Comparison of ENCODE assay signal across 16 mouse cellular contexts in the genomic region with DNA sequence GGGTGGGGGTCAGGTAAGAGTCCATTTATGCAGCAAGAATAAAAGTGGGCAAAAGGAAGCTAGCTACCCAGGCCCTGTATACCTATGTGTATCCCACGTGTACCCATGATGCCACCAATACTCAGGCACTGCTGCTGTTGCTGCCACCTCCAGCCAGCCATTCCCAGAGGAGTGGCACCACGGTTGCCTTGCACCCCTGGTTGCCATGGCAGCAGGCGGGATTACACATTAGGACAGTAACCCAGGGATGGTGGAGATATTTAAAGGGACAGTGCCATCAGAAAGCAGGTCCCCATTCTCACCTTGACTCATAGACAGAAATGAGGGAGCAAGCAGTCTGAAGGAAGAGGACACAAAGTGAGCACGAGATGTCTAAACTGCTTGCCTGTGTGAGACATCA. TPM values are rescaled to one million over a fixed set of nuclear protein-coding genes. Genes with fewer than 3 reads are reported as not detected.
A peak's percentile ranks its signal among the peaks of the same experiment; 100 is the strongest.
DNase-seq lines count a peak whose midpoint lies in the region; ATAC-seq and TF ChIP-seq lines count a peak whose summit lies in the region.
"Had no signal": no experiment of that assay in that cellular context is flagged by ENCODE, and none has a peak within 500 bp of the region (broad histone marks: within the 10 kb centered on the region; RNA-seq: fewer than 3 reads in every experiment).

No protein-coding gene starts in this region.

- no peak for TF ChIP-seq POLR2A in brain, embryonic 14.5 days (IDR thresholded peaks at IDR 0.05; ENCODE audit: borderline replicate concordance, extremely low read depth, insufficient read depth, insufficient read length, poor library complexity, severe bottlenecking)

- no peak overlapping the region; the same call in 1 of the 2 replicates for H3K4me3 ChIP-seq in layer of hippocampus, adult 2 months
- H3K4me3 ChIP-seq in midbrain, embryonic 14.5 days (replicated peaks; ENCODE audit: low read depth, low read length), result no peak overlapping the region

- DNase-seq in layer of hippocampus, adult 2 months (ENCODE audit: low spot score in 2 of 2), result peak in 1 of 2 experiments; percentile 29
- no peak for DNase-seq in layer of hippocampus, postnatal 10 days (ENCODE audit: low spot score in 2 of 2)
- DNase-seq in MN1 (ENCODE audit: low spot score), result peak; percentile 49
- DNase-seq in brain, embryonic 14.5 days (ENCODE audit: low read depth), result peak; percentile 34
- peak; percentile 63 for DNase-seq in midbrain, embryonic 14.5 days
- no peak for DNase-seq in urinary bladder, postnatal 10 days (ENCODE audit: low spot score)
- no peak for DNase-seq in ovary, adult 18-20 months (ENCODE audit: low spot score)
- no peak for DNase-seq in thymus, postnatal 14 days
- DNase-seq: cerebellum, postnatal 10 days; heart, adult 18-20 months; heart, postnatal 36 days; kidney, adult 8-10 months had no signal

- ATAC-seq in midbrain, embryonic 14.5 days (ENCODE audit: low FRiP score, low TSS enrichment), result no peak
- ATAC-seq: CD4-positive, CD25-positive, alpha-beta regulatory T cell, adult 4 months had no signal

- no peak for TF ChIP-seq CTCF in layer of hippocampus, adult 2 months (conservative IDR thresholded peaks at IDR 0.05)
- no peak for TF ChIP-seq CTCF in brain, embryonic 14.5 days (IDR thresholded peaks at IDR 0.05; ENCODE audit: borderline replicate concordance, extremely low read depth, insufficient read depth, insufficient read length)

- H3K4me1 ChIP-seq in midbrain, embryonic 14.5 days (ENCODE audit: control insufficient read depth, insufficient read depth, low read length), result peaks cover 20% of the 10 kb centered on the region

- no peak overlapping the region for H3K9ac ChIP-seq in midbrain, embryonic 14.5 days (replicated peaks; ENCODE audit: low read length)

- H3K4me2 ChIP-seq in midbrain, embryonic 14.5 days (ENCODE audit: low read length), result peak overlapping the region; percentile 79

- 37% methylated on average over 4 of the region's 4 CpGs for WGBS in midbrain, embryonic 14.5 days

- H3K27ac ChIP-seq in layer of hippocampus, adult 2 months, result peak overlapping the region; percentile 32
- no peak overlapping the region for H3K27ac ChIP-seq in midbrain, embryonic 14.5 days (replicated peaks; ENCODE audit: low read depth, low read length)

- H3K9me3 ChIP-seq in midbrain, embryonic 14.5 days (ENCODE audit: control insufficient read depth, low read length), result no peaks in the 10 kb centered on the region

- no peaks in the 10 kb centered on the region for H3K27me3 ChIP-seq in midbrain, embryonic 14.5 days (ENCODE audit: control insufficient read depth, insufficient read depth, low read length)

- peaks cover 15% of the 10 kb centered on the region for H3K36me3 ChIP-seq in midbrain, embryonic 14.5 days (ENCODE audit: control insufficient read depth, insufficient read depth, low read length)

RNA-seq across cellular contexts. Expression of gene Mpp2, which starts 5.1 kb away (rescaled TPM):
- total RNA-seq in layer of hippocampus, adult 2 months (2021), result 100 to 1,000 TPM; 147 to 149 TPM
- 100 to 1,000 TPM; 103 to 110 TPM for total RNA-seq in layer of hippocampus, postnatal 10 days (2021)
- polyA plus RNA-seq in brain, embryonic 14.5 days (2012; rRNA removed), result 49.9 and 51.5 TPM in 2 replicates
- polyA plus RNA-seq in midbrain, embryonic 14.5 days (2014; fragmentation: Nextera tagmentation; extraction: Ambion mirVana), result 22.5 and 23.9 TPM in 2 replicates

RNA-seq across cellular contexts. Expression of gene Ppy, which starts 17.9 kb away (rescaled TPM):
- not detected for total RNA-seq in layer of hippocampus, adult 2 months (2021)
- not detected for total RNA-seq in layer of hippocampus, postnatal 10 days (2021)
- polyA plus RNA-seq in brain, embryonic 14.5 days (2012; rRNA removed), result not detected in 2 replicates
- polyA plus RNA-seq in midbrain, embryonic 14.5 days (2014; fragmentation: Nextera tagmentation; extraction: Ambion mirVana), result not detected in 2 replicates
- total RNA-seq: heart, adult 18-20 months; heart, postnatal 36 days; left cerebral cortex, postnatal 14 days had no signal
- polyA plus RNA-seq: CD4-positive, CD25-positive, alpha-beta regulatory T cell, adult 4 months; embryonic facial prominence, embryonic 11.5 days; small intestine, adult 2 months had no signal

RNA-seq across cellular contexts. Expression of gene Pyy, which starts 24.4 kb away (rescaled TPM):
- total RNA-seq in layer of hippocampus, adult 2 months (2021), result not detected
- total RNA-seq in layer of hippocampus, postnatal 10 days (2021), result not detected
- polyA plus RNA-seq in brain, embryonic 14.5 days (2012; rRNA removed), result 1.8 and 4.0 TPM in 2 replicates
- polyA plus RNA-seq in midbrain, embryonic 14.5 days (2014; fragmentation: Nextera tagmentation; extraction: Ambion mirVana), result not detected in 2 replicates
- total RNA-seq: heart, adult 18-20 months; heart, postnatal 36 days; left cerebral cortex, postnatal 14 days had no signal
- polyA plus RNA-seq: CD4-positive, CD25-positive, alpha-beta regulatory T cell, adult 4 months; embryonic facial prominence, embryonic 11.5 days had no signal

RNA-seq across cellular contexts. Expression of gene Cd300lg, which starts 41.9 kb away (rescaled TPM):
- total RNA-seq in layer of hippocampus, adult 2 months (2021), result not detected
- under 1 TPM in 1 of 2 experiments, not detected in 1; 0.14 TPM for total RNA-seq in layer of hippocampus, postnatal 10 days (2021)
- polyA plus RNA-seq in brain, embryonic 14.5 days (2012; rRNA removed), result 0.11 and 0.15 TPM in 2 replicates
- 0.15 and 0.17 TPM in 2 replicates for polyA plus RNA-seq in midbrain, embryonic 14.5 days (2014; fragmentation: Nextera tagmentation; extraction: Ambion mirVana)
- total RNA-seq: left cerebral cortex, postnatal 14 days had no signal
- polyA plus RNA-seq: CD4-positive, CD25-positive, alpha-beta regulatory T cell, adult 4 months had no signal

RNA-seq across cellular contexts. Expression of gene Mpp3, which starts 54.9 kb away (rescaled TPM):
- total RNA-seq in layer of hippocampus, adult 2 months (2021), result 10 to 100 TPM; 88.3 to 94.4 TPM
- 10 to 100 TPM; 70.1 to 79.5 TPM for total RNA-seq in layer of hippocampus, postnatal 10 days (2021)
- polyA plus RNA-seq in brain, embryonic 14.5 days (2012; rRNA removed), result 50.9 and 55.3 TPM in 2 replicates
- 45.4 and 54.2 TPM in 2 replicates for polyA plus RNA-seq in midbrain, embryonic 14.5 days (2014; fragmentation: Nextera tagmentation; extraction: Ambion mirVana)

Comparison
In these comparisons a context has a peak if more than half of its experiments do, and no peak if none do; other contexts are left out.
1. DNase-seq: peak in MN1 (single experiment), brain, embryonic 14.5 days (single experiment) and midbrain, embryonic 14.5 days (single experiment); none in layer of hippocampus, postnatal 10 days (0 of 2), urinary bladder, postnatal 10 days (single experiment), ovary, adult 18-20 months (single experiment) and thymus, postnatal 14 days (single experiment).